Mouse (Mus musculus): ENCODE data around the gene Cenpk. TPM values are rescaled to one million over a fixed set of nuclear protein-coding genes. Genes with fewer than 3 reads are reported as not detected.

The Cenpk gene
- polyA plus RNA-seq, 1 experiment from 2014 or later: 87.2 TPM

- H3K4me2 ChIP-seq: peak overlapping the region; percentile 85
- H3K27ac ChIP-seq: peak overlapping the region; percentile 74
- H3K4me3 ChIP-seq (replicated peaks): peak overlapping the region; percentile 72
- WGBS (ENCODE audit: insufficient replicate concordance): 0% methylated on average over 4 of the region's 4 CpGs
- H3K9ac ChIP-seq: peak overlapping the region; percentile 73
- H3K4me1 ChIP-seq (replicated peaks): peaks cover 20% of the 10 kb centered on the region
- no peaks in the 10 kb centered on the region for H3K9me3 ChIP-seq (replicated peaks)
- no peaks in the 10 kb centered on the region for H3K36me3 ChIP-seq
- ATAC-seq (ENCODE audit: low read depth) (no peak), DNase-seq (no peak)
- no peaks in the 10 kb centered on the region for H3K27me3 ChIP-seq
Measured at GRCm38 (mm10) chr13:104286336-104286735, 57.9 kb downstream of the Cenpk start.

GRCm38 (mm10) chr13:104286897-104287309 is 58.5 kb downstream of the Cenpk start:
- Histone ChIP-seq H3K4me3 (replicated peaks) (peak overlapping the region; percentile 72), H3K27me3 (no peaks in the 10 kb centered on the region), H3K4me2 (peak overlapping the region; percentile 85), H3K4me1 (replicated peaks) (peaks cover 20% of the 10 kb centered on the region), H3K36me3 (no peaks in the 10 kb centered on the region), H3K27ac (peak overlapping the region; percentile 63), H3K9me3 (replicated peaks) (no peaks in the 10 kb centered on the region), H3K9ac (peak overlapping the region; percentile 73)
- DNase-seq (peak; percentile 77), ATAC-seq (ENCODE audit: low read depth) (peak; percentile 91)
- under 1% methylated on average over 10 of the region's 10 CpGs for WGBS (ENCODE audit: insufficient replicate concordance)

GRCm38 (mm10) chr13:104287366-104288225 is 59.2 kb downstream of the Cenpk start, which contains the start of gene Adamts6:
Gene Adamts6, plus strand, starts transcription at chr13:104287835.
- DNase-seq (no peak), ATAC-seq (ENCODE audit: low read depth) (no peak)
- Histone ChIP-seq H3K27ac (peak within 1 kb of the TSS; percentile 63), H3K4me3 (replicated peaks) (peak within 1 kb of the TSS; percentile 72), H3K4me1 (replicated peaks) (peaks cover 20% of the 10 kb centered on the region), H3K27me3 (no peaks in the 10 kb centered on the region), H3K4me2 (peak within 1 kb of the TSS; percentile 85), H3K9me3 (replicated peaks) (no peaks in the 10 kb centered on the region), H3K36me3 (no peaks in the 10 kb centered on the region), H3K9ac (peak within 1 kb of the TSS; percentile 73)
- WGBS (ENCODE audit: insufficient replicate concordance): under 1% methylated on average over 23 of the region's 23 CpGs

- no peak for DNase-seq
- Histone ChIP-seq H3K36me3 (no peaks in the 10 kb centered on the region), H3K27ac (no peak overlapping the region), H3K9ac (peak overlapping the region; percentile 73; the same call in 1 of the 2 replicates), H3K9me3 (replicated peaks) (no peaks in the 10 kb centered on the region), H3K4me3 (replicated peaks) (peak overlapping the region; percentile 72), H3K4me1 (replicated peaks) (peaks cover 20% of the 10 kb centered on the region), H3K27me3 (no peaks in the 10 kb centered on the region), H3K4me2 (peak overlapping the region; percentile 85)
- ATAC-seq (ENCODE audit: low read depth): 0 out of 2 replicates have a peak, but pooled peaks have one; percentile 20
- 3% methylated on average over 7 of the region's 7 CpGs for WGBS (ENCODE audit: insufficient replicate concordance)
Measured at GRCm38 (mm10) chr13:104288226-104288859, 59.9 kb downstream of the Cenpk start.

- Histone ChIP-seq H3K36me3 (no peaks in the 10 kb centered on the region), H3K9me3 (replicated peaks) (no peaks in the 10 kb centered on the region), H3K27ac (no peak overlapping the region), H3K9ac (no peak overlapping the region), H3K4me2 (no peak overlapping the region), H3K27me3 (no peaks in the 10 kb centered on the region), H3K4me1 (replicated peaks) (peaks cover 20% of the 10 kb centered on the region), H3K4me3 (replicated peaks) (no peak overlapping the region)
- ATAC-seq (ENCODE audit: low read depth): no peak
- no peak for DNase-seq
Measured at GRCm38 (mm10) chr13:104289176-104289575, 60.8 kb downstream of the Cenpk start.

GRCm38 (mm10) chr13:104295472-104295871 is 67.1 kb downstream of the Cenpk start:
- WGBS (ENCODE audit: insufficient replicate concordance): 53% methylated on average over 1 of the region's 1 CpGs

More at GRCm38 (mm10) chr13:104295472-104295871, 67.1 kb downstream of the Cenpk start:
- Histone ChIP-seq H3K4me3 (replicated peaks) (no peak overlapping the region), H3K4me1 (replicated peaks) (no peaks in the 10 kb centered on the region), H3K36me3 (no peaks in the 10 kb centered on the region), H3K9me3 (replicated peaks) (no peaks in the 10 kb centered on the region), H3K27me3 (no peaks in the 10 kb centered on the region), H3K27ac (no peak overlapping the region), H3K4me2 (no peak overlapping the region), H3K9ac (no peak overlapping the region)
- DNase-seq (no peak), ATAC-seq (ENCODE audit: low read depth) (no peak)

Other genes with a start within 250 kb of the Cenpk start
- gene Nln, start 119.0 kb upstream of the Cenpk start, polyA plus RNA-seq (2015; fragmentation: Nextera tagmentation; extraction: Ambion mirVana): 9.1 and 12.1 TPM in 2 replicates
- 0.62 and 0.74 TPM in 2 replicates for gene Sgtb, start 118.9 kb upstream of the Cenpk start, polyA plus RNA-seq (2015; fragmentation: Nextera tagmentation; extraction: Ambion mirVana)
- gene Trappc13, start 50.1 kb upstream of the Cenpk start, polyA plus RNA-seq (2015; fragmentation: Nextera tagmentation; extraction: Ambion mirVana): 29.1 and 35.8 TPM in 2 replicates
- 8.3 and 11.0 TPM in 2 replicates for gene Trim23, start 49.8 kb upstream of the Cenpk start, polyA plus RNA-seq (2015; fragmentation: Nextera tagmentation; extraction: Ambion mirVana)
- 10.7 and 12.4 TPM in 2 replicates for gene Ppwd1, start 232 bp downstream of the Cenpk start, polyA plus RNA-seq (2015; fragmentation: Nextera tagmentation; extraction: Ambion mirVana)
- gene Adamts6, start 59.2 kb downstream of the Cenpk start, polyA plus RNA-seq (2015; fragmentation: Nextera tagmentation; extraction: Ambion mirVana): 0.09 TPM in 2 replicates

Measured in liver, embryonic 13.5 days (tissue).